ENCODE assay signal across 14 mouse cellular contexts in the genomic region with DNA sequence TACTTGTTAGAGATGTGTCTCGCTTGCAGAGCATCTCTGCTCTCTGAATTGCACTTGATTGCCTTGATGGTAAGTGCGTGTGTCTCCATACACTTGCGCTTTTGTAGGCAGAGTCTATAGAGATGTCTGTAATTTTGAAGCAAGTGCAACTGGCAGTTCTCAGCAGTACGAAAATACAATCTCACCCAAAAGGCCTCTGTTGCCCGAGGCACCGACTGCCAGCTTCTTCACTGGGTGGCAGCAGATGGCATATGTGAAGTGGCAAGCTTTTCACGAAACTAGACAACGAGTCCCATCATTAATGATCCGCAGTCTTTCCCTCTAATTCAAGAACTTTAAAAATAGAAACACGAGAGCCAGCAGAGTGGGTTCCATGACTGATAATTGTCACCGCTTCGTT. TPM values are rescaled to one million over a fixed set of nuclear protein-coding genes. Genes with fewer than 3 reads are reported as not detected.
DNase-seq lines count a peak whose midpoint lies in the region; ATAC-seq and TF ChIP-seq lines count a peak whose summit lies in the region.
"Had no signal": no experiment of that assay in that cellular context is flagged by ENCODE, and none has a peak within 500 bp of the region (broad histone marks: within the 10 kb centered on the region; RNA-seq: fewer than 3 reads in every experiment).

No protein-coding gene starts in this region.

- H3K4me1 ChIP-seq in hindbrain, embryonic 14.5 days (replicated peaks; ENCODE audit: control insufficient read depth, insufficient read depth, low read length): peaks cover 39% of the 10 kb centered on the region
- H3K4me1 ChIP-seq in neural tube, embryonic 14.5 days (ENCODE audit: control insufficient read depth, insufficient read depth, low read length): peaks cover 24% of the 10 kb centered on the region
- no peaks in the 10 kb centered on the region for H3K4me1 ChIP-seq in lung, adult 2 months (ENCODE audit: control insufficient read depth, insufficient read depth, low read length)
- H3K4me1 ChIP-seq: stomach, embryonic 15.5 days had no signal

- no peak for ATAC-seq in hindbrain, embryonic 14.5 days (ENCODE audit: low FRiP score)
- ATAC-seq in neural tube, embryonic 14.5 days (ENCODE audit: low read depth): 0 out of 2 replicates have a peak, but pooled peaks have one; percentile 16
- ATAC-seq: Patski had no signal

- H3K27me3 ChIP-seq in hindbrain, embryonic 14.5 days (ENCODE audit: control insufficient read depth, insufficient read depth, low read length): no peaks in the 10 kb centered on the region
- H3K27me3 ChIP-seq in neural tube, embryonic 14.5 days (ENCODE audit: control insufficient read depth, insufficient read depth, low read length): no peaks in the 10 kb centered on the region
- H3K27me3 ChIP-seq: embryonic facial prominence, embryonic 12.5 days; Patski; stomach, embryonic 15.5 days had no signal

- H3K4me2 ChIP-seq in hindbrain, embryonic 14.5 days (replicated peaks): no peak overlapping the region
- H3K4me2 ChIP-seq in neural tube, embryonic 14.5 days (ENCODE audit: low read depth, low read length): no peak overlapping the region
- H3K4me2 ChIP-seq: embryonic facial prominence, embryonic 12.5 days; liver, embryonic 11.5 days; stomach, embryonic 15.5 days had no signal

- no peak for TF ChIP-seq POLR2A in lung, adult 2 months (IDR thresholded peaks at IDR 0.05; ENCODE audit: borderline replicate concordance, extremely low read depth, low read depth, low read length)

- H3K9ac ChIP-seq in hindbrain, embryonic 14.5 days: no peak overlapping the region
- no peak overlapping the region; the same call in 1 of the 2 replicates for H3K9ac ChIP-seq in neural tube, embryonic 14.5 days (replicated peaks; ENCODE audit: low read depth, low read length)
- H3K9ac ChIP-seq: embryonic facial prominence, embryonic 12.5 days; stomach, embryonic 15.5 days had no signal

- DNase-seq in layer of hippocampus, adult 11-12 months (ENCODE audit: low spot score): peak; percentile 60
- DNase-seq in layer of hippocampus, postnatal 25 days (ENCODE audit: extremely low spot score in 1 of 2, low spot score in 1 of 2): no peak
- peak; percentile 62 to 75 for DNase-seq in cerebellum, adult 18-20 months
- DNase-seq in hindbrain, embryonic 14.5 days (ENCODE audit: low spot score): no peak
- no peak for DNase-seq in yolk sac, embryonic 10.5 days (ENCODE audit: low spot score)
- no peak for DNase-seq in embryo, embryonic 11 days
- no peak for DNase-seq in lung, adult 2 months
- DNase-seq: adrenal gland, postnatal 25 days; kidney, postnatal 25 days had no signal

- TF ChIP-seq CTCF in lung, adult 2 months (IDR thresholded peaks at IDR 0.05; ENCODE audit: insufficient read depth, low read length): no peak

- no peaks in the 10 kb centered on the region for H3K9me3 ChIP-seq in hindbrain, embryonic 14.5 days (ENCODE audit: control insufficient read depth, low read length)
- H3K9me3 ChIP-seq in neural tube, embryonic 14.5 days (ENCODE audit: control insufficient read depth, low read length): no peaks in the 10 kb centered on the region
- H3K9me3 ChIP-seq: embryonic facial prominence, embryonic 12.5 days; stomach, embryonic 15.5 days had no signal

- H3K36me3 ChIP-seq in hindbrain, embryonic 14.5 days (replicated peaks; ENCODE audit: control insufficient read depth, insufficient read depth): no peaks in the 10 kb centered on the region
- H3K36me3 ChIP-seq in neural tube, embryonic 14.5 days (ENCODE audit: control insufficient read depth, insufficient read depth, low read length): no peaks in the 10 kb centered on the region
- H3K36me3 ChIP-seq: embryonic facial prominence, embryonic 12.5 days; stomach, embryonic 15.5 days had no signal

- peak overlapping the region; percentile 65; the same call in 1 of the 2 replicates for H3K27ac ChIP-seq in hindbrain, embryonic 14.5 days
- 0 out of 2 replicates have a peak overlapping the region, but pooled peaks have one; percentile 13 for H3K27ac ChIP-seq in neural tube, embryonic 14.5 days (ENCODE audit: low read depth, low read length)
- H3K27ac ChIP-seq: embryonic facial prominence, embryonic 12.5 days; stomach, embryonic 15.5 days had no signal

- 54% methylated on average over 12 of the region's 12 CpGs for WGBS in hindbrain, embryonic 14.5 days
- 49% methylated on average over 12 of the region's 12 CpGs for WGBS in neural tube, embryonic 14.5 days
- WGBS in lung, adult 2 months: 89% methylated on average over 12 of the region's 12 CpGs

- no peak overlapping the region for H3K4me3 ChIP-seq in hindbrain, embryonic 14.5 days (replicated peaks; ENCODE audit: low read length)
- no peak overlapping the region for H3K4me3 ChIP-seq in neural tube, embryonic 14.5 days (ENCODE audit: low read depth, low read length)
- no peak overlapping the region for H3K4me3 ChIP-seq in lung, adult 2 months (replicated peaks; ENCODE audit: extremely low read depth, low read depth, low read length)
- H3K4me3 ChIP-seq: embryonic facial prominence, embryonic 12.5 days; stomach, embryonic 15.5 days had no signal

RNA-seq across cellular contexts. Expression of gene Ppm1h, which starts 37.3 kb away (rescaled TPM):
- total RNA-seq in layer of hippocampus, postnatal 25 days (2021): 10 to 100 TPM; 78.2 to 78.5 TPM
- polyA plus RNA-seq in hindbrain, embryonic 14.5 days (2014; fragmentation: Nextera tagmentation; extraction: Ambion mirVana): 30.4 and 34.3 TPM in 2 replicates
- polyA plus RNA-seq in neural tube, embryonic 14.5 days (2014; fragmentation: Nextera tagmentation; extraction: Ambion mirVana): 35.4 and 41.5 TPM in 2 replicates
- polyA plus RNA-seq in lung, adult 2 months (2012; rRNA removed): 8.8 and 9.2 TPM in 2 replicates

Comparison
In these comparisons a context has a peak if more than half of its experiments do, and no peak if none do; other contexts are left out.
1. DNase-seq: peak in layer of hippocampus, adult 11-12 months (single experiment) and cerebellum, adult 18-20 months (2 of 2); none in layer of hippocampus, postnatal 25 days (0 of 2), hindbrain, embryonic 14.5 days (single experiment), yolk sac, embryonic 10.5 days (single experiment), embryo, embryonic 11 days (single experiment) and lung, adult 2 months (single experiment).